In genomic region chr11:78803587-78804316, GRCm38 (mm10) we compare ENCODE assay signal across 9 mouse cellular contexts. TPM values are rescaled to one million over a fixed set of nuclear protein-coding genes. Genes with fewer than 3 reads are reported as not detected.
A peak's percentile ranks its signal among the peaks of the same experiment; 100 is the strongest.
DNase-seq lines count a peak whose midpoint lies in the region; ATAC-seq lines count a peak whose summit lies in the region.
"Had no signal": no experiment of that assay in that cellular context is flagged by ENCODE, and none has a peak within 500 bp of the region (broad histone marks: within the 10 kb centered on the region; RNA-seq: fewer than 3 reads in every experiment).

No protein-coding gene starts in this region.

- 55% methylated on average over 14 of the region's 14 CpGs for WGBS in forebrain, embryonic 13.5 days
- WGBS in forebrain, embryonic 12.5 days, result 71% methylated on average over 14 of the region's 14 CpGs
- 56% methylated on average over 14 of the region's 14 CpGs for WGBS in liver, embryonic 11.5 days

- no peaks in the 10 kb centered on the region for H3K9me3 ChIP-seq in forebrain, embryonic 13.5 days (replicated peaks)
- H3K9me3 ChIP-seq in forebrain, embryonic 12.5 days, result no peaks in the 10 kb centered on the region
- H3K9me3 ChIP-seq in liver, embryonic 11.5 days (ENCODE audit: control insufficient read depth, low read length), result no peaks in the 10 kb centered on the region
- H3K9me3 ChIP-seq: embryonic facial prominence, embryonic 13.5 days had no signal

- H3K9ac ChIP-seq in forebrain, embryonic 13.5 days, result no peak overlapping the region
- no peak overlapping the region for H3K9ac ChIP-seq in forebrain, embryonic 12.5 days
- H3K9ac ChIP-seq in liver, embryonic 11.5 days (ENCODE audit: low read depth, low read length), result no peak overlapping the region
- H3K9ac ChIP-seq: embryonic facial prominence, embryonic 13.5 days had no signal

- H3K36me3 ChIP-seq in forebrain, embryonic 13.5 days (ENCODE audit: poor library complexity, severe bottlenecking), result no peaks in the 10 kb centered on the region
- no peaks in the 10 kb centered on the region for H3K36me3 ChIP-seq in forebrain, embryonic 12.5 days (replicated peaks)
- no peaks in the 10 kb centered on the region for H3K36me3 ChIP-seq in liver, embryonic 11.5 days (ENCODE audit: control insufficient read depth, insufficient read depth, low read length)
- H3K36me3 ChIP-seq: embryonic facial prominence, embryonic 13.5 days had no signal

- H3K4me1 ChIP-seq in forebrain, embryonic 13.5 days, result peaks cover 38% of the 10 kb centered on the region
- H3K4me1 ChIP-seq in forebrain, embryonic 12.5 days, result peaks cover 28% of the 10 kb centered on the region
- peaks cover 24% of the 10 kb centered on the region for H3K4me1 ChIP-seq in liver, embryonic 11.5 days (replicated peaks; ENCODE audit: control insufficient read depth, insufficient read depth, low read length)

- no peak overlapping the region for H3K4me3 ChIP-seq in forebrain, embryonic 13.5 days
- H3K4me3 ChIP-seq in forebrain, embryonic 12.5 days (replicated peaks), result no peak overlapping the region
- no peak overlapping the region for H3K4me3 ChIP-seq in liver, embryonic 11.5 days (ENCODE audit: low read depth, low read length)
- H3K4me3 ChIP-seq: embryonic facial prominence, embryonic 13.5 days had no signal

- ATAC-seq in forebrain, embryonic 13.5 days, result 0 out of 2 replicates have a peak, but pooled peaks have one; percentile 48
- no peak for ATAC-seq in forebrain, embryonic 12.5 days (ENCODE audit: low FRiP score)
- ATAC-seq in liver, embryonic 11.5 days (replicated peaks; ENCODE audit: low FRiP score), result no peak

- H3K4me2 ChIP-seq in forebrain, embryonic 13.5 days, result no peak overlapping the region; the same call in 1 of the 2 replicates
- no peak overlapping the region for H3K4me2 ChIP-seq in forebrain, embryonic 12.5 days
- H3K4me2 ChIP-seq in liver, embryonic 11.5 days, result peak overlapping the region; percentile 14
- H3K4me2 ChIP-seq: embryonic facial prominence, embryonic 13.5 days had no signal

- DNase-seq in 3T3-L1 (ENCODE audit: low read depth, low spot score), result peak; percentile 53
- DNase-seq in cerebellum, adult 11-12 months, result peak; percentile 44
- peak; percentile 89 to 91 for DNase-seq in heart, adult 18-20 months
- no peak for DNase-seq in liver, embryonic 11.5 days (ENCODE audit: low spot score)
- peak; percentile 63 for DNase-seq in right cerebral cortex, postnatal 4 days
- no peak for DNase-seq in thymus, postnatal 4 days

- no peaks in the 10 kb centered on the region for H3K27me3 ChIP-seq in forebrain, embryonic 13.5 days
- H3K27me3 ChIP-seq in forebrain, embryonic 12.5 days, result peaks cover 8% of the 10 kb centered on the region
- H3K27me3 ChIP-seq in liver, embryonic 11.5 days (replicated peaks; ENCODE audit: control insufficient read depth, insufficient read depth, low read length), result no peaks in the 10 kb centered on the region
- H3K27me3 ChIP-seq: embryonic facial prominence, embryonic 13.5 days had no signal

- H3K27ac ChIP-seq in forebrain, embryonic 13.5 days, result no peak overlapping the region
- no peak overlapping the region for H3K27ac ChIP-seq in forebrain, embryonic 12.5 days
- H3K27ac ChIP-seq in liver, embryonic 11.5 days (ENCODE audit: low read depth, low read length), result no peak overlapping the region
- H3K27ac ChIP-seq: embryonic facial prominence, embryonic 13.5 days had no signal

RNA-seq across cellular contexts. Expression of gene Lyrm9, which starts 22.6 kb away (rescaled TPM):
- polyA plus RNA-seq in forebrain, embryonic 13.5 days (2015; fragmentation: Nextera tagmentation; extraction: Ambion mirVana), result 24.2 and 25.2 TPM in 2 replicates
- polyA plus RNA-seq in forebrain, embryonic 12.5 days (2016; fragmentation: Nextera tagmentation; extraction: Ambion mirVana), result 24.8 and 26.0 TPM in 2 replicates
- 10 to 100 TPM; 36.4 to 39.4 TPM for total RNA-seq in heart, adult 18-20 months (2021)
- polyA plus RNA-seq in liver, embryonic 11.5 days (2014; fragmentation: Nextera tagmentation; extraction: Ambion mirVana), result 28.7 and 31.0 TPM in 2 replicates

RNA-seq across cellular contexts. Expression of gene Ccnq, which starts 52.2 kb away (rescaled TPM):
- 39.5 and 39.8 TPM in 2 replicates for polyA plus RNA-seq in forebrain, embryonic 13.5 days (2015; fragmentation: Nextera tagmentation; extraction: Ambion mirVana)
- 36.5 and 40.3 TPM in 2 replicates for polyA plus RNA-seq in forebrain, embryonic 12.5 days (2016; fragmentation: Nextera tagmentation; extraction: Ambion mirVana)
- 10 to 100 TPM; 21.0 to 23.5 TPM for total RNA-seq in heart, adult 18-20 months (2021)
- 47.9 and 52.3 TPM in 2 replicates for polyA plus RNA-seq in liver, embryonic 11.5 days (2014; fragmentation: Nextera tagmentation; extraction: Ambion mirVana)

Comparison
In these comparisons a context has a peak if more than half of its experiments do, and no peak if none do; other contexts are left out.
1. DNase-seq: peak in 3T3-L1 (single experiment), cerebellum, adult 11-12 months (single experiment), heart, adult 18-20 months (2 of 2) and right cerebral cortex, postnatal 4 days (single experiment); none in liver, embryonic 11.5 days (single experiment) and thymus, postnatal 4 days (single experiment).